Mouse (Mus musculus) MEL (cell line): ENCODE data around the gene Vps26c. TPM values are rescaled to one million over a fixed set of nuclear protein-coding genes. Genes with fewer than 3 reads are reported as not detected.

ENCODE experiments used
- DNase-seq: peaks from one replicate; pipeline ENCODE4 v3.0.0; 2011; ENCODE audit warnings: low read depth, low spot score
- H3K27ac ChIP-seq: 2 replicates; pipeline ENCODE4 v1.5.1; 2012; ENCODE audit warnings: low read depth, mild to moderate bottlenecking, control low read depth, low read length, moderate library complexity; ENCODE audit not compliant: control insufficient read depth
- H3K27me3 ChIP-seq, 2 experiments: fragments of 150-350 bp in 1 of 2; sonication (generic) in 1 of 2; 2 replicates each; pipeline ENCODE4 v1.6.1; 2012; ENCODE audit warnings: low read length in 2 of 2, mild to moderate bottlenecking in 2 of 2, improper control_type of control experiment in 1 of 2, moderate library complexity in 1 of 2; ENCODE audit not compliant: insufficient read depth in 2 of 2, control insufficient read depth in 1 of 2
- H3K36me3 ChIP-seq, 2 experiments: 2 replicates each; pipeline ENCODE4 v1.6.1; 2012 to 2014; ENCODE audit warnings: low read length in 2 of 2, improper control_type of control experiment in 1 of 2, inconsistent platforms in 1 of 2, mild to moderate bottlenecking in 1 of 2; ENCODE audit not compliant: insufficient read depth in 2 of 2, control insufficient read depth in 1 of 2
- H3K4me1 ChIP-seq, 2 experiments: fragments of 150-350 bp in 1 of 2; sonication (generic) in 1 of 2; 2 replicates each; pipeline ENCODE4 v1.6.1; 2012; ENCODE audit warnings: low read length in 2 of 2, improper control_type of control experiment in 1 of 2, mild to moderate bottlenecking in 1 of 2; ENCODE audit not compliant: insufficient read depth in 2 of 2, control insufficient read depth in 1 of 2
- H3K4me3 ChIP-seq, 2 experiments: fragments of 150-350 bp in 1 of 2; sonication (generic) in 1 of 2; 2 replicates each; pipeline ENCODE4 v1.5.1; 2012; ENCODE audit warnings: low read depth in 2 of 2, low read length in 2 of 2, mild to moderate bottlenecking in 2 of 2, moderate library complexity in 2 of 2, control low read depth in 1 of 2, improper control_type of control experiment in 1 of 2; ENCODE audit not compliant: control insufficient read depth in 1 of 2, insufficient read depth in 1 of 2
- H3K79me2 ChIP-seq: 2 replicates; pipeline ENCODE4 v1.6.1; 2012; ENCODE audit warnings: mild to moderate bottlenecking, low read length, moderate library complexity; ENCODE audit not compliant: control insufficient read depth, poor library complexity, insufficient read depth
- H3K9ac ChIP-seq: 2 replicates; pipeline ENCODE4 v1.6.1; 2012; ENCODE audit warnings: low read depth, mild to moderate bottlenecking, control low read depth, low read length, moderate library complexity; ENCODE audit not compliant: control insufficient read depth, poor library complexity, severe bottlenecking
- H3K9me3 ChIP-seq: fragments of 150-350 bp; sonication (generic); replicated peaks from 2 replicates; pipeline ENCODE4 v1.6.1; 2012; ENCODE audit warnings: mild to moderate bottlenecking, low read length, improper control_type of control experiment, moderate library complexity; ENCODE audit not compliant: insufficient read depth
- CHD1 ChIP-seq: IDR thresholded peaks from 2 replicates; pipeline ENCODE4 v1.6.1; 2012; ENCODE audit warnings: low read depth, mild to moderate bottlenecking, inconsistent platforms, low read length, improper control_type of control experiment
- CHD2 ChIP-seq: IDR thresholded peaks from 2 replicates; pipeline ENCODE4 v1.6.1; 2011; ENCODE audit warnings: low read length, improper control_type of control experiment
- ELF1 ChIP-seq: IDR thresholded peaks from 2 replicates; pipeline ENCODE4 v1.6.1; 2014; ENCODE audit warnings: low read depth, mild to moderate bottlenecking, inconsistent platforms, low read length, improper control_type of control experiment, moderate library complexity
- JUND ChIP-seq: IDR thresholded peaks from 2 replicates; pipeline ENCODE4 v1.6.1; 2011; ENCODE audit warnings: low read depth, mild to moderate bottlenecking, improper control_type of control experiment, low read length
- MAFK ChIP-seq: IDR thresholded peaks from 2 replicates; pipeline ENCODE4 v1.6.1; 2011; ENCODE audit warnings: low read depth, mild to moderate bottlenecking, low read length, improper control_type of control experiment, borderline replicate concordance
- MAX ChIP-seq: IDR thresholded peaks from 2 replicates; pipeline ENCODE4 v1.6.1; 2011; ENCODE audit warnings: low read length, improper control_type of control experiment
- MAZ ChIP-seq: IDR thresholded peaks from 2 replicates; pipeline ENCODE4 v1.6.1; 2012; ENCODE audit warnings: low read depth, mild to moderate bottlenecking, inconsistent platforms, low read length, improper control_type of control experiment
- MEF2A ChIP-seq: IDR thresholded peaks from 2 replicates; pipeline ENCODE4 v1.6.1; 2014; ENCODE audit warnings: low read depth, mild to moderate bottlenecking, inconsistent platforms, low read length, improper control_type of control experiment; ENCODE audit not compliant: poor library complexity, insufficient replicate concordance, severe bottlenecking; ENCODE audit errors: extremely low read depth
- MXI1 ChIP-seq: IDR thresholded peaks from 2 replicates; pipeline ENCODE4 v1.6.1; 2011; ENCODE audit warnings: mild to moderate bottlenecking, low read depth, low read length, improper control_type of control experiment
- NRF1 ChIP-seq: IDR thresholded peaks from 2 replicates; pipeline ENCODE4 v1.6.1; 2014; ENCODE audit warnings: low read depth, mild to moderate bottlenecking, inconsistent platforms, low read length, improper control_type of control experiment, moderate library complexity; ENCODE audit not compliant: poor library complexity, insufficient read depth, severe bottlenecking
- POLR2A ChIP-seq, 2 experiments: IDR thresholded peaks; 2 replicates each; pipeline ENCODE4 v1.6.1; 2011 to 2012; ENCODE audit warnings: low read length in 2 of 2, mild to moderate bottlenecking in 2 of 2, control low read depth in 1 of 2, improper control_type of control experiment in 1 of 2, low read depth in 1 of 2, moderate library complexity in 1 of 2; ENCODE audit not compliant: control insufficient read depth in 1 of 2, insufficient read depth in 1 of 2, poor library complexity in 1 of 2
- SIN3A ChIP-seq: IDR thresholded peaks from 2 replicates; pipeline ENCODE4 v1.6.1; 2012; ENCODE audit warnings: low read length, improper control_type of control experiment, inconsistent platforms
- SMC3 ChIP-seq: IDR thresholded peaks from 2 replicates; pipeline ENCODE4 v1.6.1; 2011; ENCODE audit warnings: low read depth, low read length, improper control_type of control experiment
- TBP ChIP-seq: IDR thresholded peaks from 2 replicates; pipeline ENCODE4 v1.8.0; 2011; ENCODE audit warnings: low read depth, low read length, improper control_type of control experiment
- TCF12 ChIP-seq: IDR thresholded peaks from 2 replicates; pipeline ENCODE4 v1.6.1; 2014; ENCODE audit warnings: low read depth, mild to moderate bottlenecking, inconsistent platforms, low read length, improper control_type of control experiment, moderate library complexity
- UBTF ChIP-seq: IDR thresholded peaks from 2 replicates; pipeline ENCODE4 v1.6.1; 2012; ENCODE audit warnings: low read depth, mild to moderate bottlenecking, inconsistent platforms, low read length, improper control_type of control experiment, moderate library complexity, borderline replicate concordance; ENCODE audit not compliant: insufficient read depth
- USF1 ChIP-seq: IDR thresholded peaks from 2 replicates; pipeline ENCODE4 v1.6.1; 2014; ENCODE audit warnings: low read depth, mild to moderate bottlenecking, inconsistent platforms, low read length, improper control_type of control experiment, moderate library complexity
- USF2 ChIP-seq, 2 experiments: IDR thresholded peaks; 2 replicates each; pipeline ENCODE4 v1.6.1; 2011 to 2012; ENCODE audit warnings: improper control_type of control experiment in 2 of 2, low read length in 2 of 2, borderline replicate concordance in 1 of 2, inconsistent platforms in 1 of 2, low read depth in 1 of 2, mild to moderate bottlenecking in 1 of 2; ENCODE audit not compliant: insufficient read depth in 1 of 2
- ZC3H11A ChIP-seq: IDR thresholded peaks from 2 replicates; pipeline ENCODE4 v1.6.1; 2012; ENCODE audit warnings: low read depth, mild to moderate bottlenecking, inconsistent platforms, low read length, improper control_type of control experiment
- ZKSCAN1 ChIP-seq: IDR thresholded peaks from 2 replicates; pipeline ENCODE4 v1.6.1; 2012; ENCODE audit warnings: low read depth, mild to moderate bottlenecking, inconsistent platforms, low read length, improper control_type of control experiment, moderate library complexity
- ZMIZ1 ChIP-seq: IDR thresholded peaks from 2 replicates; pipeline ENCODE4 v1.6.1; 2012; ENCODE audit warnings: low read depth, mild to moderate bottlenecking, inconsistent platforms, low read length, improper control_type of control experiment, moderate library complexity
- ZNF384 ChIP-seq: IDR thresholded peaks from 2 replicates; pipeline ENCODE4 v1.6.1; 2012; ENCODE audit warnings: low read depth, mild to moderate bottlenecking, inconsistent platforms, low read length, improper control_type of control experiment
- polyA plus RNA-seq, 2 experiments: library from polyadenylated mRNA; stranded (reverse) in 1 of 2; unstranded in 1 of 2; fragments of >175 nt in 1 of 2; fragments of >200 nt in 1 of 2; gene quantifications; 2 replicates each; pipeline versions ENCODE4 v1.2.1 to v1.2.4; 2012; ENCODE audit warnings: low replicate concordance in 2 of 2, low read depth in 1 of 2; ENCODE audit not compliant: insufficient read length in 2 of 2, insufficient read depth in 1 of 2, missing spikeins in 1 of 2
- total RNA-seq: library from RNA; depleted of rRNA; stranded (reverse); fragments of 300-350 nt; gene quantifications from 2 replicates; pipeline ENCODE4 v1.2.3, GENCODE M21; 2012

Vps26c gene
- total and polyA plus RNA-seq, 3 experiments, result 20.9 to 23.7 TPM; not detected in 1

DNA sequence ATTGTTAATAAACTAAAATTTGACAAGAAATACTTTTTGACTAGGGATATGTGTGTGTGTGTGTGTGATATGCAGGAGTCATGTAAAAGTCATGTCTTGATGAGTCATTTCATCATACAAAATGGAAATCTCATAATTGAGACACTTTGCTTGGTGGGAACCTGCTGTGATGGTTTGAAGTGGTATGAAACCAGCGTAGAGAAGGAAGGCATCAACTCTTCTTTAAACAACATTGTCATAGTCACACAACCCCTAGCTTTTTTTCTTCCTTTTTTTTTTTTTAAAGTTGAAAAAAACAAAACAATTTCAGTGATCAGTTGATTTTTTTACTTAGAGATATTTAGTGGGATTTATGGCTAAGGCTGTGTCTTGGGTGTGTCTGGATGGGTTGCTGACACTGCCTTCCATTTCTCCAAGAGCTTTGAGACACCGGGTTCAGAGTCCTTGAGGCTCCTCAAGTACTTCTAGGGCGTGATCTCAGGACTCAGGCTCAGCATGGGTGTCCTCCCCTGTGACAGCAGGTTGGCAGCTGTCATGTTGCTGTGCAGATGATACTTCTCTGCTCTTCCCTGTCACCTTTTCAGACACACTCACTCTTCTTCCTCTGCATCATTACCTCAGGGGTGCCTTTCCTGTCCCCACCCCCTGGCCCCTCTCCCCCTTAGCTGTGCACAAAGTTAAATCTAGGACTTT is 47.5 kb upstream of the Vps26c start:
- Histone ChIP-seq H3K27ac (no peak overlapping the region), H3K9ac (no peak overlapping the region), H3K4me1 (peaks cover 6 to 17% of the 10 kb centered on the region in 2 experiments; a peak in 2 of 4 replicates), H3K79me2 (peaks cover 88% of the 10 kb centered on the region), H3K9me3 (no peaks in the 10 kb centered on the region), H3K27me3 (no peaks in the 10 kb centered on the region), H3K4me3 (no peak overlapping the region), H3K36me3 (peaks cover 1 to 35% of the 10 kb centered on the region in 2 experiments)
- no peak for TF ChIP-seq SMC3
- peak; percentile 59 for TF ChIP-seq ZNF384
- DNase-seq, result no peak

DNA sequence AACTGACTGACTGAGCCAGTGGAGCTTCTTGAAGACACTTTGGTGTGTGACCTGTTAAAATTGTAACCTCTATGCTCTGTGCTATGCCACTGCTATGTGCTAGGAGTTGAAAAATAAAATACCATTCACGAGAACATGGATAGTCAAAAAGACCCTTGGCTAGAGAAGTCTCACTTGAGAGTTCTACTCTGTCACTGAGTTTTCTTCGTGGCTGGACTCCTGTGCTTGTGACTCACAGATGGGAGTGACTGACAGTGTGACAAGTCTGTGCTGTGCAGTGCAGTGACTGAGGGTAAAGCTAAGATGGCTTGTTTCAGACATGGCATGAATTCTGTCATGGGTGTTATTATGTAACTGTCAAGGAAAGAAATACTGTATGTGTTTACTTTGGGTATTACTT is 45.8 kb upstream of the Vps26c start:
- H3K27me3 ChIP-seq, result no peaks in the 10 kb centered on the region
- TF ChIP-seq MEF2A, result no peak
- 0 out of 2 replicates have a peak, but pooled peaks have one; percentile 16 for TF ChIP-seq TBP
- H3K4me1 ChIP-seq, result peaks cover 7 to 21% of the 10 kb centered on the region in 2 experiments; a peak in 2 of 4 replicates
- H3K36me3 ChIP-seq, result peaks cover 1 to 37% of the 10 kb centered on the region in 2 experiments
- H3K9ac ChIP-seq, result peak overlapping the region; percentile 27; the same call in 1 of the 2 replicates
- H3K4me3 ChIP-seq, result peak overlapping the region in 1 of 2 experiments; percentile 1; a peak in 1 of 4 replicates
- H3K9me3 ChIP-seq, result no peaks in the 10 kb centered on the region
- peak; percentile 52 for DNase-seq
- no peak overlapping the region for H3K27ac ChIP-seq
- peaks cover 76% of the 10 kb centered on the region for H3K79me2 ChIP-seq

GRCm38 (mm10) chr16:94571111-94571993 is 44.7 kb upstream of the Vps26c start:
- Histone ChIP-seq H3K27ac (peak overlapping the region; percentile 44), H3K4me1 (peaks cover 7 to 21% of the 10 kb centered on the region in 2 experiments; a peak in 2 of 4 replicates), H3K9ac (peak overlapping the region; percentile 100), H3K36me3 (peaks cover 0 to 36% of the 10 kb centered on the region in 2 experiments; a peak in 3 of 4 replicates), H3K27me3 (no peaks in the 10 kb centered on the region), H3K79me2 (peaks cover 66% of the 10 kb centered on the region), H3K9me3 (no peaks in the 10 kb centered on the region), H3K4me3 (peak overlapping the region; percentile 76 to 82)
- DNase-seq, result peak; percentile 66
- no peak for TF ChIP-seq MAZ
- no peak for TF ChIP-seq ZC3H11A
- TF ChIP-seq MXI1, result peak; percentile 7; the same call in 1 of the 2 replicates
- TF ChIP-seq ELF1, result no peak
- TF ChIP-seq USF2 (IDR thresholded peaks at IDR 0.05; ENCODE audit: borderline replicate concordance in 1 of 2, insufficient read depth in 1 of 2, low read depth in 1 of 2, low read length in 2 of 2), result no peak
- TF ChIP-seq POLR2A (IDR thresholded peaks at IDR 0.05; ENCODE audit: control insufficient read depth in 1 of 2, insufficient read depth in 1 of 2, low read depth in 1 of 2, low read length in 2 of 2, poor library complexity in 1 of 2), result no peak
- TF ChIP-seq JUND, result no peak
- no peak for TF ChIP-seq NRF1
- TF ChIP-seq ZMIZ1, result no peak
- TF ChIP-seq MAX, result no peak
- TF ChIP-seq CHD2, result no peak
- TF ChIP-seq UBTF, result 0 out of 2 replicates have a peak, but pooled peaks have one; percentile 15
- TF ChIP-seq MAFK, result no peak
- no peak for TF ChIP-seq USF1
- no peak for TF ChIP-seq ZKSCAN1
- TF ChIP-seq SIN3A, result peak; percentile 33; the same call in 1 of the 2 replicates
- no peak for TF ChIP-seq TCF12
- TF ChIP-seq CHD1, result peak; percentile 86; the same call in 1 of the 2 replicates
